Mouse (Mus musculus) WW6 (cell line): ENCODE data around the gene Rnf6.
"Not testable (repeated sequence)": the region's sequence is repeated elsewhere in the genome, so short reads cannot be mapped to it uniquely, and the experiment has no call there.

Experiments
- DNase-seq: peaks from one replicate; pipeline ENCODE4 v3.0.0-alpha.2; 2013; ENCODE audit warnings: low read depth, low spot score

Rnf6 gene

GRCm38 (mm10) chr5:146230864-146231654 is 9.7 kb upstream of the Rnf6 start, which contains the start of gene Cdk8:
Cdk8 (plus strand) TSS chr5:146231230.
- DNase-seq, result peak; percentile 73

- no peak for DNase-seq
Observed at GRCm38 (mm10) chr5:146229869-146230650, 8.7 kb upstream of the Rnf6 start.

GRCm38 (mm10) chr5:146227496-146227895 is 6.1 kb upstream of the Rnf6 start:
- DNase-seq, result no peak

GRCm38 (mm10) chr5:146223786-146224185 is 2.4 kb upstream of the Rnf6 start:
- DNase-seq, result no peak

- no peak for DNase-seq
Observed at GRCm38 (mm10) chr5:146221722-146222121, 367 bp upstream of the Rnf6 start.

- no peak for DNase-seq
Observed at GRCm38 (mm10) chr5:146220501-146220878, 865 bp downstream of the Rnf6 start.

- DNase-seq, result no peak
Observed at GRCm38 (mm10) chr5:146205537-146205936, 15.8 kb downstream of the Rnf6 start.

- DNase-seq, result no peak
Observed at GRCm38 (mm10) chr5:146203921-146204320, 17.4 kb downstream of the Rnf6 start.

GRCm38 (mm10) chr5:146200580-146200979 is 20.8 kb downstream of the Rnf6 start:
- no peak for DNase-seq

- DNase-seq, result no peak
Observed at GRCm38 (mm10) chr5:146199540-146199939, 21.8 kb downstream of the Rnf6 start.

GRCm38 (mm10) chr5:146199073-146199472 is 22.3 kb downstream of the Rnf6 start:
- no peak for DNase-seq

- DNase-seq, result no peak
Observed at GRCm38 (mm10) chr5:146193360-146193759, 28.0 kb downstream of the Rnf6 start.

- DNase-seq, result no peak
Observed at GRCm38 (mm10) chr5:146190501-146191269, 30.7 kb downstream of the Rnf6 start.

- DNase-seq, result no peak
Observed at GRCm38 (mm10) chr5:146190093-146190492, 31.3 kb downstream of the Rnf6 start.

GRCm38 (mm10) chr5:146188712-146189111 is 32.6 kb downstream of the Rnf6 start:
- DNase-seq, result no peak

- DNase-seq, result no peak
Observed at GRCm38 (mm10) chr5:146188144-146188543, 33.2 kb downstream of the Rnf6 start.

GRCm38 (mm10) chr5:146187441-146187840 is 33.9 kb downstream of the Rnf6 start:
- not testable (repeated sequence) for DNase-seq

- DNase-seq, result not testable (repeated sequence)
Observed at GRCm38 (mm10) chr5:146185204-146185603, 36.2 kb downstream of the Rnf6 start, which contains the start of gene 1700001J03Rik. 1700001J03Rik (minus strand) TSS chr5:146185304.

- not testable (repeated sequence) for DNase-seq
Observed at GRCm38 (mm10) chr5:146172744-146173143, 48.6 kb downstream of the Rnf6 start.

- not testable (repeated sequence) for DNase-seq
Observed at GRCm38 (mm10) chr5:146170621-146171020, 50.7 kb downstream of the Rnf6 start, which contains the start of gene Gm6309. Gm6309 (minus strand) TSS chr5:146170721.

- DNase-seq, result not testable (repeated sequence)
Observed at GRCm38 (mm10) chr5:146160439-146160838, 60.9 kb downstream of the Rnf6 start, which contains the start of gene Gm5565. Gm5565 (minus strand) TSS chr5:146160539.
